Mouse (Mus musculus): ENCODE results near the gene Olfr437.

DNA sequence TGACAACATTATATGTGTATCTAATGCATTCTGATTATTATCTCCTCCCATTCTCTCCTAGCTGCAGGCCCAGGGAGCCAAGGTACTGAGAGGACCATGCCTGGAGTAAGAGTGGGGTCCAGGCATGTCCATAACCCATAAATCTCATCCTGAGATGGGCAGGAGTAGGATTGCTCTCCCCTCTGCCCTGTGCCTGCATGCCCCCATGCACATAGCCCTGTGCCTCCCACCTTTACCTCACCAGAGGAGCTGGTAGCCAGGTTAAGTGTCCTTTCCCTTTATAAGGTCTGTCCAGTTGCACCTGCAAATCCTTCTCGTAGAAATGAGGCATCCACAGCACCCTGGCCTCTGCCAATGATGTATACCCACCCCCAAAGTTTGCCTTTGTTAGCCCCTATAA is 15.0 kb downstream of the Olfr437 start:
- TF ChIP-seq EP300 (IDR thresholded peaks at IDR 0.05; ENCODE audit: insufficient read depth, low read depth, low read length) (no peak), CTCF (IDR thresholded peaks at IDR 0.05) (no peak), POLR2A (IDR thresholded peaks at IDR 0.05; ENCODE audit: insufficient read depth, low read depth, low read length) (no peak)

Data from heart, adult 2 months (tissue).